Mouse (Mus musculus) kidney, adult 2 months (tissue): Measurements from ENCODE around the gene Pamr1.

Experiments used
- CTCF ChIP-seq: fragments of 200-500 bp; conservative IDR thresholded peaks from 2 replicates; pipeline ENCODE4 v1.5.1; 2011; ENCODE audit warnings: low read depth, mild to moderate bottlenecking, control low read depth, low read length, moderate library complexity, mixed read lengths; ENCODE audit not compliant: insufficient read depth, insufficient read length
- POLR2A ChIP-seq: fragments of 200-500 bp; IDR thresholded peaks from one replicate; pipeline ENCODE4 v1.6.1; 2011; ENCODE audit warnings: low read depth, low read length, control low read depth

GRCm38 (mm10) chr2:102536766-102537165 is 13.0 kb upstream of the Pamr1 start:
- TF ChIP-seq CTCF = no peak
- TF ChIP-seq POLR2A = no peak
